Mouse (Mus musculus): Measurements from ENCODE around the gene Ifit1. TPM values are rescaled to one million over a fixed set of nuclear protein-coding genes. Genes with fewer than 3 reads are reported as not detected.
A peak's percentile ranks its signal among the peaks of the same experiment; 100 is the strongest.

Ifit1 gene
- polyA plus RNA-seq, 1 experiment from 2014 or later, result 2.4 TPM

DNA sequence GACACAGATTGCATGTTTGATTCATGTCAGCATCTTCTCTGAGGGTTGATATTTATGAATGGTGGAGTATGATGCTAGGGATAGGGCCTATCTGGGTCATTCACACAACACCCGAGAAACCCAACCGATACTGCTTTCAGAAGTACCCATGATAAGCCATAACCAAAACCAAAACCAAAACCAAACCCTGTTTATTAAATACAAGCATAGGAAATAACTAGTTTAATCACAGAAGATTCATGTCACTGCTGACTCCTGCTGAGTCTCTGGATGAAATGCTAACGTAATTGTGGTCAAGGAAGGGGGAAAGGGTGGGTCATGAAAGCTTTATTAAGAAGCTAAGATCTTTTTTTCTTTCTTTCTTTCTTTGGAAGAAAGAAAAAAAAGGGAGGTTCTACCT is 9.6 kb downstream of the Ifit1 start:
- Histone ChIP-seq H3K36me3 (ENCODE audit: control insufficient read depth, insufficient read depth, low read length) (no peaks in the 10 kb centered on the region), H3K27ac (replicated peaks) (no peak overlapping the region), H3K4me1 (replicated peaks; ENCODE audit: control insufficient read depth, insufficient read depth) (no peaks in the 10 kb centered on the region), H3K27me3 (ENCODE audit: control insufficient read depth, insufficient read depth, low read length) (no peaks in the 10 kb centered on the region), H3K9me3 (ENCODE audit: control insufficient read depth, low read length) (no peaks in the 10 kb centered on the region), H3K9ac (ENCODE audit: low read length) (no peak overlapping the region), H3K4me3 (ENCODE audit: low read depth, low read length) (no peak overlapping the region), H3K4me2 (replicated peaks; ENCODE audit: low read depth) (no peak overlapping the region)
- 83% methylated on average over 3 of the region's 3 CpGs for WGBS
- ATAC-seq (ENCODE audit: low FRiP score, low TSS enrichment), result no peak
- no peak for DNase-seq (ENCODE audit: low spot score)
- no peak for TF ChIP-seq EP300 (optimal IDR thresholded peaks at IDR 0.05)

DNA sequence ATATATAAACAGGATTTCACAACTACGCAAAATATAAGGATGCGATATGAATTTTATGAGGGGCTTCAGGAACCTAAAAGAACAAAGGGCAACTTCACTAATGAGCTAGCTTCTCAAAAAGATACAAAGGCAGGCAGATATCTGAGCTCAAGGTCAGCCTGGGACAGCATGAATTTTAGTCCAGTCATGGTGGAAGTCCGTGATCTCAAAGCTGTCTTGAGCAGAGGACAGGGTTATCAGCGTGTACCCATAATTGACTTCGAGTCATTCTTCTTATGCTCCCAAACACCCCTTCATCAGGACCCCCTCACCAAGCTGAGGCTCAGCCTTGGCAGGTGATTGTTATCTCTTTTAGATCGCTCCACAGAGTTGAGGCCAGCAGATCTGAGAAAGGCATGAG is 10.3 kb downstream of the Ifit1 start:
- WGBS, result 77% methylated on average over 6 of the region's 6 CpGs
- no peak for ATAC-seq (ENCODE audit: low FRiP score, low TSS enrichment)
- no peak overlapping the region for H3K27ac ChIP-seq (replicated peaks)
- H3K4me1 ChIP-seq (replicated peaks; ENCODE audit: control insufficient read depth, insufficient read depth), result no peaks in the 10 kb centered on the region
- no peak overlapping the region for H3K9ac ChIP-seq (ENCODE audit: low read length)
- no peaks in the 10 kb centered on the region for H3K36me3 ChIP-seq (ENCODE audit: control insufficient read depth, insufficient read depth, low read length)
- TF ChIP-seq CTCF (IDR thresholded peaks at IDR 0.05; ENCODE audit: low read depth) (no peak), EP300 (optimal IDR thresholded peaks at IDR 0.05) (no peak)
- no peak overlapping the region for H3K4me2 ChIP-seq (replicated peaks; ENCODE audit: low read depth)
- DNase-seq (ENCODE audit: low spot score), result no peak
- H3K27me3 ChIP-seq (ENCODE audit: control insufficient read depth, insufficient read depth, low read length), result no peaks in the 10 kb centered on the region
- no peaks in the 10 kb centered on the region for H3K9me3 ChIP-seq (ENCODE audit: control insufficient read depth, low read length)
- no peak overlapping the region for H3K4me3 ChIP-seq (ENCODE audit: low read depth, low read length)

DNA sequence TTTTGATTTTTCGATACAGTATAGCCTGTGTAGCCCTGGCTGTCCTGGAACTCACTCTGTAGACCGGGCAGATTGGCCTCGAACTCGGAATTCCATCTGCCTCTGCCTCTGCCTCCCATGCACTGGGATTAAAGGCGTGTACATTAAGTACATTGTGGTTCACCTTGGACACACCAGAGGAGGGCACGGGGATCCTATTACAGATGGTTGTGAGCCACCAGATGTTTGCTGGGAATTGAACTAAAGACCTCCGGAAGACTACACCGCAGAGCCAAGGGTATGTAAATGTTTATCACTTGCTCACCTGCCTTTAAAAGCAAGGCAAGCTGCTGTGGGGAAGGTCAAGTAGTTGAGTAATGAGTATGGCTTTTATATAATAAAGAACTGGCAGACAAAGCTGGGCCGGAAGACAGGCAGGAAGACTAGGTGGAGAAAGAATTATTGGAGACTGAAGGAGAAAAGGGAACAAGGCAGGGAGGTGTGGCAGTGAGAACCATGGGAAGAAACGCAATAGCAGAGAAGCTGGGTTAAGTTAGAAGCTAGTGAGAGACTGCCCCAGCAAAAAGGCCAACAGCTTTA is 14.6 kb downstream of the Ifit1 start:
- H3K36me3 ChIP-seq (ENCODE audit: control insufficient read depth, insufficient read depth, low read length), result no peaks in the 10 kb centered on the region
- no peak for TF ChIP-seq EP300 (optimal IDR thresholded peaks at IDR 0.05)
- TF ChIP-seq CTCF (IDR thresholded peaks at IDR 0.05; ENCODE audit: low read depth), result no peak
- 65% methylated on average over 10 of the region's 10 CpGs for WGBS
- H3K9ac ChIP-seq (ENCODE audit: low read length), result no peak overlapping the region
- no peaks in the 10 kb centered on the region for H3K9me3 ChIP-seq (ENCODE audit: control insufficient read depth, low read length)
- ATAC-seq (ENCODE audit: low FRiP score, low TSS enrichment), result no peak
- no peak overlapping the region for H3K4me3 ChIP-seq (ENCODE audit: low read depth, low read length)
- no peak overlapping the region for H3K4me2 ChIP-seq (replicated peaks; ENCODE audit: low read depth)
- DNase-seq (ENCODE audit: low spot score), result no peak
- no peak overlapping the region for H3K27ac ChIP-seq (replicated peaks)
- no peaks in the 10 kb centered on the region for H3K4me1 ChIP-seq (replicated peaks; ENCODE audit: control insufficient read depth, insufficient read depth)
- H3K27me3 ChIP-seq (ENCODE audit: control insufficient read depth, insufficient read depth, low read length), result no peaks in the 10 kb centered on the region

DNA sequence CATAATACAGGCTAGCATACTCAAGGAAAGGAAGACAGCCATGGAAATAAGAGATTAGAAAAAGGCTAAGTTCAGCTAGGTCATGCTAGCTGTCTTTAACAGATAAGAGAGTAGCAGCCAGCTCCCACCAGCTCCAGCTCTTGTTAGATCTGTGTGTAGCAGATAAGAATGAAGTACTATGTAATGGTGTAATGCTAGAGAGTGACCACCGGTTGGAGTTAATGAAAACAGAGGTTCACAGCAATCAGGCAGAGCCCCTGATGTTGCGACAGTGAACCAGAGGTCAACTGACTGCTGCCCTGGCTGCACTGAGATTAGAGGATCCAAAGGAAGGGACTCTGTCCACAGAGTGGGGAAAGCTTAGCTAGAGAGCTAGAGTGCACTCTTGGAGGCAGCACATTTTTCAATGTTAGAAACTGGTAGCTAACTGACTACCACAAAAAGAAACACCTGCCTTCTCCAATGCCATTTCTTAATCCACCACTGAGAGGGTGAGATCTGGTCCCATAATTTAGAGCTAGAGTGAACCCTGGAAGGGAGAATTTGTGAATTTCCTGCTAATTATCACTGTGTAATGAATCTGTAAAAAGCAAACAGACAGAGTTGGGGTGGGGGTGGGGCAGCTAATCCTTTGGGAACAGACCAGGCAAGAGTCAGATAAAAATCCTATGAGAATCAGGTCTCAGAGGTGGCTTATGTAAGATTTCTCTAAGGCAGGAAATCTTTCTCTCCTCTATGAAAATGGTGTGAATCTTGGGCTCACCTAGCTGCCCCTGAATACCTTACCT is 16.0 kb downstream of the Ifit1 start:
- DNase-seq (ENCODE audit: low spot score), result no peak
- TF ChIP-seq EP300 (optimal IDR thresholded peaks at IDR 0.05) (no peak), CTCF (IDR thresholded peaks at IDR 0.05; ENCODE audit: low read depth) (no peak)
- WGBS, result 28% methylated on average over 2 of the region's 2 CpGs

DNA sequence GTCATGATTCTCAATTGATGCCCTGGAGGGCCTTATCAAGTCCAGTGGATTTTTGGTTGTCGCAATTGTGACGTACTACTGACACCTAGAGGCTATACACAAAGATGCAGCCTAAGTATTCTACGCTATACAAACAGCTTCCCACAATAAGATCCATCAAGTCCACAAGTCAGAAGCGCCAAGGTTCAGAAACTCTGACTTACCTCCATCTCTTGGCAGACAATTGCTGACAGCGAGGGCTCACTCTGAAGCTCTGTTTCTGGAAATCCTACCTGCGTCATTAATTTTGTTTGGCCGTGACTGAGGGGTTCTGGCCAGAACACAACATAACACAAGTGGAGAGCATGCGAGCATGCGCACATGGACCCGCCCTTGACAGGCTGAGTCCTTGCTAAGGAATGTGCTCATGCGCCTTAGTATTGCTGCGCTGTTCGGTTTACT is 21.4 kb downstream of the Ifit1 start:
- Histone ChIP-seq H3K4me3 (ENCODE audit: low read depth, low read length) (peak overlapping the region; percentile 35), H3K27ac (replicated peaks) (no peak overlapping the region), H3K4me1 (replicated peaks; ENCODE audit: control insufficient read depth, insufficient read depth) (no peaks in the 10 kb centered on the region), H3K9ac (ENCODE audit: low read length) (no peak overlapping the region; the same call in 1 of the 2 replicates), H3K27me3 (ENCODE audit: control insufficient read depth, insufficient read depth, low read length) (no peaks in the 10 kb centered on the region), H3K9me3 (ENCODE audit: control insufficient read depth, low read length) (no peaks in the 10 kb centered on the region), H3K36me3 (ENCODE audit: control insufficient read depth, insufficient read depth, low read length) (no peaks in the 10 kb centered on the region), H3K4me2 (replicated peaks; ENCODE audit: low read depth) (peak overlapping the region; percentile 53)
- TF ChIP-seq CTCF (IDR thresholded peaks at IDR 0.05; ENCODE audit: low read depth) (peak; percentile 86), EP300 (optimal IDR thresholded peaks at IDR 0.05) (no peak)
- WGBS, result 5% methylated on average over 13 of the region's 13 CpGs
- ATAC-seq (ENCODE audit: low FRiP score, low TSS enrichment) (peak; percentile 94), DNase-seq (ENCODE audit: low spot score) (peak; percentile 77)

More for the DNA sequence above, 16.0 kb downstream of the Ifit1 start:
- no peak overlapping the region for H3K4me3 ChIP-seq (ENCODE audit: low read depth, low read length)
- H3K9ac ChIP-seq (ENCODE audit: low read length), result no peak overlapping the region
- ATAC-seq (ENCODE audit: low FRiP score, low TSS enrichment), result no peak
- no peaks in the 10 kb centered on the region for H3K4me1 ChIP-seq (replicated peaks; ENCODE audit: control insufficient read depth, insufficient read depth)
- no peaks in the 10 kb centered on the region for H3K9me3 ChIP-seq (ENCODE audit: control insufficient read depth, low read length)
- no peaks in the 10 kb centered on the region for H3K27me3 ChIP-seq (ENCODE audit: control insufficient read depth, insufficient read depth, low read length)
- no peak overlapping the region for H3K27ac ChIP-seq (replicated peaks)
- H3K36me3 ChIP-seq (ENCODE audit: control insufficient read depth, insufficient read depth, low read length), result no peaks in the 10 kb centered on the region
- H3K4me2 ChIP-seq (replicated peaks; ENCODE audit: low read depth), result no peak overlapping the region

DNA sequence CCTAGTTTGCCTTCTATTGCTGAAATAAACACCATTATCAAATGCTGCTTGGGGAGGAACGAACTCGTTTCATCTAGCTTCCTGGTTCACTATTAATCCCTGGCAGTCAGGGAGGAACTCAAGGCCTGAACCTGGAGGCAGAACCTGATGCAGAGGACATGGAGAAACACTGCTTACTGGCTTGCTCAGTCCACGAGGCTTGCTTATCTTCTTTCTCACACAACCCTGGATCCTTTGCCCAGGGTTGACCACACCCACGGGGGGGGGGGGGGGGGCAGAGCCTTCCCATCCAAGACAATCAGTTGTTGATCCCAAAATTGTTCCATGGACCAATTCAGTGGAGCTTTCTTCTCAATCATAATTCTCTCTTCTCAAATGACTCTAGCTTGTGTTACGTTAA is 22.1 kb downstream of the Ifit1 start:
- DNase-seq (ENCODE audit: low spot score) (no peak), ATAC-seq (ENCODE audit: low FRiP score, low TSS enrichment) (peak; percentile 57)
- TF ChIP-seq EP300 (optimal IDR thresholded peaks at IDR 0.05) (no peak), CTCF (IDR thresholded peaks at IDR 0.05; ENCODE audit: low read depth) (no peak)
- Histone ChIP-seq H3K4me1 (replicated peaks; ENCODE audit: control insufficient read depth, insufficient read depth) (no peaks in the 10 kb centered on the region), H3K4me3 (ENCODE audit: low read depth, low read length) (no peak overlapping the region), H3K36me3 (ENCODE audit: control insufficient read depth, insufficient read depth, low read length) (no peaks in the 10 kb centered on the region), H3K9ac (ENCODE audit: low read length) (no peak overlapping the region), H3K27ac (replicated peaks) (no peak overlapping the region), H3K4me2 (replicated peaks; ENCODE audit: low read depth) (peak overlapping the region; percentile 53), H3K9me3 (ENCODE audit: control insufficient read depth, low read length) (no peaks in the 10 kb centered on the region), H3K27me3 (ENCODE audit: control insufficient read depth, insufficient read depth, low read length) (no peaks in the 10 kb centered on the region)
- WGBS, result 43% methylated on average over 4 of the region's 5 CpGs

All from stomach, postnatal 0 days (tissue).